Mouse (Mus musculus) limb, embryonic 13.5 days (tissue): ENCODE measurements around the gene Cradd. TPM values are rescaled to one million over a fixed set of nuclear protein-coding genes. Genes with fewer than 3 reads are reported as not detected.

Source experiments
- ATAC-seq: fragments of 200-750 bp; cut with Nextera tagmentation; 2 replicates; pipeline ENCODE4 v1.8.0; 2017; ENCODE audit warnings: low read depth, moderate number of reproducible peaks, moderate TSS enrichment; ENCODE audit not compliant: low FRiP score
- H3K27ac ChIP-seq: fragments of 300-500 bp; sonication (generic); 2 replicates; pipeline ENCODE4 v1.5.1; 2015; ENCODE audit warnings: inconsistent platforms, mild to moderate bottlenecking, moderate library complexity
- H3K27me3 ChIP-seq: fragments of 300-500 bp; sonication (generic); 2 replicates; pipeline ENCODE4 v1.6.1; 2015; ENCODE audit warnings: mild to moderate bottlenecking, inconsistent platforms
- H3K36me3 ChIP-seq: fragments of 300-500 bp; sonication (generic); 2 replicates; pipeline ENCODE4 v1.6.1; 2015; ENCODE audit warnings: inconsistent platforms, mild to moderate bottlenecking, moderate library complexity
- H3K4me1 ChIP-seq: fragments of 300-500 bp; sonication (generic); 2 replicates; pipeline ENCODE4 v1.6.1; 2015; ENCODE audit warnings: inconsistent platforms
- H3K4me2 ChIP-seq: fragments of 300-500 bp; sonication (generic); replicated peaks from 2 replicates; pipeline ENCODE4 v1.6.1; 2015; ENCODE audit warnings: inconsistent platforms, mild to moderate bottlenecking, moderate library complexity
- H3K4me3 ChIP-seq: fragments of 300-500 bp; sonication (generic); 2 replicates; pipeline ENCODE4 v1.5.1; 2015; ENCODE audit warnings: moderate library complexity, mild to moderate bottlenecking, inconsistent platforms
- H3K9ac ChIP-seq: fragments of 300-500 bp; sonication (generic); 2 replicates; pipeline ENCODE4 v1.6.1; 2015; ENCODE audit warnings: mild to moderate bottlenecking, inconsistent platforms
- H3K9me3 ChIP-seq: fragments of 300-500 bp; sonication (generic); 2 replicates; pipeline ENCODE4 v1.6.1; 2016; ENCODE audit warnings: inconsistent platforms
- WGBS: fragments of 180-500 bp; shearing (Covaris S2); methylation state at CpG from one replicate; pipeline ENCODE4 v1.1.7; 2015; 5-methylcytosine and 5-hydroxymethylcytosine counted together
- polyA plus RNA-seq: library from polyadenylated mRNA; unstranded; fragments of >200 nt; fragmentation: Nextera tagmentation; extraction: Ambion mirVana; gene quantifications from 2 replicates; pipeline ENCODE4 v1.2.1, GENCODE M21; 2015

Cradd gene
- polyA plus RNA-seq, 1 experiment from 2014 or later: 11.4 TPM

- ATAC-seq: no peak
- Histone ChIP-seq H3K4me1 (peaks cover 40% of the 10 kb centered on the region), H3K4me2 (no peak overlapping the region), H3K27ac (no peak overlapping the region), H3K9ac (no peak overlapping the region), H3K9me3 (no peaks in the 10 kb centered on the region), H3K36me3 (no peaks in the 10 kb centered on the region), H3K27me3 (0 out of 2 replicates have a peak, but pooled peaks cover 12% of the 10 kb centered on the region), H3K4me3 (no peak overlapping the region)
- 72% methylated on average over 16 of the region's 16 CpGs for WGBS
Observed at GRCm38 (mm10) chr10:95223211-95223610, 100.7 kb downstream of the Cradd start.

- H3K4me3 ChIP-seq: no peak overlapping the region
- H3K27ac ChIP-seq: no peak overlapping the region; the same call in 1 of the 2 replicates
- ATAC-seq: peak; percentile 24; the same call in 1 of the 2 replicates
- peaks cover 29% of the 10 kb centered on the region for H3K4me1 ChIP-seq
- no peak overlapping the region for H3K9ac ChIP-seq
- no peaks in the 10 kb centered on the region for H3K36me3 ChIP-seq
- WGBS: 21% methylated on average over 9 of the region's 9 CpGs
- H3K4me2 ChIP-seq: no peak overlapping the region
- H3K27me3 ChIP-seq: 0 out of 2 replicates have a peak, but pooled peaks cover 12% of the 10 kb centered on the region
- H3K9me3 ChIP-seq: no peaks in the 10 kb centered on the region
Observed at GRCm38 (mm10) chr10:95221914-95222313, 102.0 kb downstream of the Cradd start.

GRCm38 (mm10) chr10:95220536-95220935 is 103.4 kb downstream of the Cradd start:
- no peaks in the 10 kb centered on the region for H3K36me3 ChIP-seq
- H3K4me2 ChIP-seq: no peak overlapping the region
- 83% methylated on average over 3 of the region's 3 CpGs for WGBS
- ATAC-seq: no peak
- H3K27ac ChIP-seq: no peak overlapping the region
- H3K4me3 ChIP-seq: no peak overlapping the region
- H3K4me1 ChIP-seq: peaks cover 29% of the 10 kb centered on the region
- H3K27me3 ChIP-seq: 0 out of 2 replicates have a peak, but pooled peaks cover 12% of the 10 kb centered on the region
- no peak overlapping the region for H3K9ac ChIP-seq
- no peaks in the 10 kb centered on the region for H3K9me3 ChIP-seq

- H3K4me3 ChIP-seq: no peak overlapping the region
- WGBS: 71% methylated on average over 9 of the region's 9 CpGs
- H3K9me3 ChIP-seq: no peaks in the 10 kb centered on the region
- H3K27me3 ChIP-seq: 0 out of 2 replicates have a peak, but pooled peaks cover 10% of the 10 kb centered on the region
- H3K36me3 ChIP-seq: no peaks in the 10 kb centered on the region
- H3K4me2 ChIP-seq: no peak overlapping the region
- no peak overlapping the region for H3K9ac ChIP-seq
- no peak for ATAC-seq
- peaks cover 28% of the 10 kb centered on the region for H3K4me1 ChIP-seq
- no peak overlapping the region for H3K27ac ChIP-seq
Observed at GRCm38 (mm10) chr10:95218683-95219060, 105.3 kb downstream of the Cradd start.

GRCm38 (mm10) chr10:95217956-95218682 is 105.8 kb downstream of the Cradd start:
- no peak overlapping the region for H3K9ac ChIP-seq
- no peaks in the 10 kb centered on the region for H3K9me3 ChIP-seq
- ATAC-seq: no peak
- no peaks in the 10 kb centered on the region for H3K36me3 ChIP-seq
- no peak overlapping the region for H3K4me2 ChIP-seq
- 53% methylated on average over 18 of the region's 18 CpGs for WGBS
- peaks cover 31% of the 10 kb centered on the region for H3K4me1 ChIP-seq
- 0 out of 2 replicates have a peak, but pooled peaks cover 5% of the 10 kb centered on the region for H3K27me3 ChIP-seq
- no peak overlapping the region for H3K27ac ChIP-seq
- no peak overlapping the region for H3K4me3 ChIP-seq

- no peak overlapping the region for H3K4me3 ChIP-seq
- WGBS: 90% methylated on average over 15 of the region's 15 CpGs
- H3K4me2 ChIP-seq: no peak overlapping the region
- peaks cover 28% of the 10 kb centered on the region for H3K4me1 ChIP-seq
- H3K27ac ChIP-seq: no peak overlapping the region
- no peaks in the 10 kb centered on the region for H3K9me3 ChIP-seq
- H3K9ac ChIP-seq: no peak overlapping the region
- no peak for ATAC-seq
- 0 out of 2 replicates have a peak, but pooled peaks cover 2% of the 10 kb centered on the region for H3K27me3 ChIP-seq
- no peaks in the 10 kb centered on the region for H3K36me3 ChIP-seq
Observed at GRCm38 (mm10) chr10:95215324-95215723, 108.6 kb downstream of the Cradd start.

GRCm38 (mm10) chr10:95213820-95214219 is 110.1 kb downstream of the Cradd start:
- Histone ChIP-seq H3K9me3 (no peaks in the 10 kb centered on the region), H3K4me2 (no peak overlapping the region), H3K36me3 (no peaks in the 10 kb centered on the region), H3K4me1 (peaks cover 30% of the 10 kb centered on the region), H3K9ac (no peak overlapping the region), H3K4me3 (no peak overlapping the region), H3K27me3 (no peaks in the 10 kb centered on the region), H3K27ac (no peak overlapping the region; the same call in 1 of the 2 replicates)
- WGBS: 63% methylated on average over 9 of the region's 9 CpGs
- no peak for ATAC-seq

GRCm38 (mm10) chr10:95213311-95213710 is 110.6 kb downstream of the Cradd start:
- H3K9ac ChIP-seq: no peak overlapping the region
- peaks cover 26% of the 10 kb centered on the region for H3K4me1 ChIP-seq
- whole genome bisulfite sequencing: 86% methylated on average over 8 of the region's 8 CpGs
- H3K27ac ChIP-seq: no peak overlapping the region; the same call in 1 of the 2 replicates
- no peak for ATAC-seq
- H3K4me2 ChIP-seq: no peak overlapping the region
- H3K9me3 ChIP-seq: no peaks in the 10 kb centered on the region
- H3K36me3 ChIP-seq: no peaks in the 10 kb centered on the region
- no peaks in the 10 kb centered on the region for H3K27me3 ChIP-seq
- H3K4me3 ChIP-seq: no peak overlapping the region

GRCm38 (mm10) chr10:95211660-95212059 is 112.3 kb downstream of the Cradd start:
- no peaks in the 10 kb centered on the region for H3K36me3 ChIP-seq
- H3K9ac ChIP-seq: no peak overlapping the region
- H3K4me1 ChIP-seq: peaks cover 26% of the 10 kb centered on the region
- H3K27ac ChIP-seq: no peak overlapping the region
- WGBS: 95% methylated on average over 8 of the region's 8 CpGs
- ATAC-seq: no peak
- H3K27me3 ChIP-seq: no peaks in the 10 kb centered on the region
- H3K4me3 ChIP-seq: no peak overlapping the region
- no peaks in the 10 kb centered on the region for H3K9me3 ChIP-seq
- H3K4me2 ChIP-seq: no peak overlapping the region

GRCm38 (mm10) chr10:95210664-95211372 is 113.1 kb downstream of the Cradd start:
- no peaks in the 10 kb centered on the region for H3K9me3 ChIP-seq
- H3K27ac ChIP-seq: no peak overlapping the region
- no peak overlapping the region for H3K4me2 ChIP-seq
- H3K9ac ChIP-seq: no peak overlapping the region
- peaks cover 26% of the 10 kb centered on the region for H3K4me1 ChIP-seq
- no peak for ATAC-seq
- 73% methylated on average over 7 of the region's 7 CpGs for WGBS
- no peaks in the 10 kb centered on the region for H3K27me3 ChIP-seq
- no peak overlapping the region for H3K4me3 ChIP-seq
- no peaks in the 10 kb centered on the region for H3K36me3 ChIP-seq

- no peak for ATAC-seq
Observed at GRCm38 (mm10) chr10:95210167-95210566, 113.8 kb downstream of the Cradd start.

GRCm38 (mm10) chr10:95207423-95207822 is 116.5 kb downstream of the Cradd start:
- no peak for ATAC-seq
- no peak overlapping the region for H3K4me3 ChIP-seq
- no peak overlapping the region for H3K9ac ChIP-seq
- no peaks in the 10 kb centered on the region for H3K27me3 ChIP-seq
- H3K4me2 ChIP-seq: no peak overlapping the region
- peaks cover 23% of the 10 kb centered on the region for H3K4me1 ChIP-seq
- 92% methylated on average over 8 of the region's 8 CpGs for WGBS
- no peak overlapping the region for H3K27ac ChIP-seq
- H3K36me3 ChIP-seq: no peaks in the 10 kb centered on the region
- no peaks in the 10 kb centered on the region for H3K9me3 ChIP-seq

More at GRCm38 (mm10) chr10:95210167-95210566, 113.8 kb downstream of the Cradd start:
- no peak overlapping the region for H3K9ac ChIP-seq
- H3K4me2 ChIP-seq: no peak overlapping the region
- 70% methylated on average over 4 of the region's 4 CpGs for WGBS
- no peak overlapping the region for H3K27ac ChIP-seq
- no peaks in the 10 kb centered on the region for H3K36me3 ChIP-seq
- no peaks in the 10 kb centered on the region for H3K9me3 ChIP-seq
- no peak overlapping the region for H3K4me3 ChIP-seq
- H3K4me1 ChIP-seq: peaks cover 26% of the 10 kb centered on the region
- H3K27me3 ChIP-seq: no peaks in the 10 kb centered on the region
